Mouse (Mus musculus) ES-Bruce4 (cell line): ENCODE measurements around the gene Olfm4.

Experiments
- CTCF ChIP-seq: IDR thresholded peaks from one replicate; pipeline ENCODE4 v1.8.1; 2011; ENCODE audit warnings: low read depth, low read length
- EP300 ChIP-seq: IDR thresholded peaks from 2 replicates; pipeline ENCODE4 v1.6.1; 2011; ENCODE audit warnings: low read depth, low read length; ENCODE audit not compliant: insufficient read depth
- POLR2A ChIP-seq: IDR thresholded peaks from one replicate; pipeline ENCODE4 v1.8.1; 2011; ENCODE audit warnings: low read length; ENCODE audit not compliant: insufficient read depth

DNA sequence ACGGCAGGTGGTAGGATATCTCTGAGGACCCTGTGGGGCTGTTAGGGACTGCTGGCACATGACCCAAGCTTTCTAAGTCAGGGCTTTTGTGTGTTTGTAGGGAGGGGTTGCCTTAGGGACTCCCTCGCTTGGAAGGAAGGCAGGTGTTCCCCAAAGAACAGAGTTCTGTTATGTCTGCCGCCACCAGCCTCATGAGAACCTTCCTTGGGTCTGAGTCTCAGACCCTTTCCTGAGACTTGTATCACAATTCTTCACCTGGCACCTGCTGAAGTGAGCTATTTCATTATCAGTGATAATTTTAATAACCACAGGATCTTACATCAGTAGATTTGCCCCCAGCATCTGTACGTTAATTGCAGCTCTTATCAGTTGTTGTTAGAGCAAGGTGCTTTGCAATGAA is 2.4 kb upstream of the Olfm4 start:
- TF ChIP-seq CTCF = no peak
- no peak for TF ChIP-seq EP300
- no peak for TF ChIP-seq POLR2A
